Mouse (Mus musculus) heart, embryonic 16.5 days (tissue): ENCODE measurements around the gene Mustn1. TPM values are rescaled to one million over a fixed set of nuclear protein-coding genes. Genes with fewer than 3 reads are reported as not detected.

Experiments used
- ATAC-seq: fragments of 200-750 bp; cut with Nextera tagmentation; replicated peaks from 2 replicates; pipeline ENCODE4 v1.8.0; 2017; ENCODE audit warnings: moderate number of reproducible peaks; ENCODE audit not compliant: insufficient read depth, low FRiP score; ENCODE audit errors: extremely low read depth
- H3K27ac ChIP-seq: fragments of 300-500 bp; sonication (generic); 2 replicates; pipeline ENCODE4 v1.5.1; 2014; ENCODE audit warnings: mild to moderate bottlenecking, low read length, control low read depth, moderate library complexity
- H3K27me3 ChIP-seq: fragments of 300-500 bp; sonication (generic); 2 replicates; pipeline ENCODE4 v1.6.1; 2014; ENCODE audit warnings: low read length, mixed read lengths; ENCODE audit not compliant: control insufficient read depth, insufficient read depth
- H3K36me3 ChIP-seq: fragments of 300-500 bp; sonication (generic); 2 replicates; pipeline ENCODE4 v1.6.1; 2014; ENCODE audit not compliant: control insufficient read depth, insufficient read depth
- H3K4me1 ChIP-seq: fragments of 300-500 bp; sonication (generic); 2 replicates; pipeline ENCODE4 v1.6.1; 2014; ENCODE audit warnings: low read length, mixed read lengths; ENCODE audit not compliant: control insufficient read depth, insufficient read depth
- H3K4me2 ChIP-seq: fragments of 300-500 bp; sonication (generic); 2 replicates; pipeline ENCODE4 v1.6.1; 2014; ENCODE audit warnings: low read depth, mild to moderate bottlenecking, control low read depth, low read length
- H3K4me3 ChIP-seq: fragments of 300-500 bp; sonication (generic); 2 replicates; pipeline ENCODE4 v1.5.1; 2014; ENCODE audit warnings: mild to moderate bottlenecking, control low read depth, low read length
- H3K9ac ChIP-seq: fragments of 300-500 bp; sonication (generic); 2 replicates; pipeline ENCODE4 v1.6.1; 2014; ENCODE audit warnings: low read length, control low read depth
- H3K9me3 ChIP-seq: fragments of 300-500 bp; sonication (generic); replicated peaks from 2 replicates; pipeline ENCODE4 v1.6.1; 2016; ENCODE audit warnings: low read length; ENCODE audit not compliant: control insufficient read depth
- WGBS: fragments of 180-500 bp; shearing (Covaris S2); extraction: QIAGEN DNeasy Blood & Tissue Kit; methylation state at CpG from one replicate; pipeline ENCODE4 v1.1.7; 2014; 5-methylcytosine and 5-hydroxymethylcytosine counted together
- polyA plus RNA-seq: library from polyadenylated mRNA; unstranded; fragments of >200 nt; fragmentation: Nextera tagmentation; extraction: Ambion mirVana; gene quantifications from 2 replicates; pipeline ENCODE4 v1.2.1, GENCODE M21; 2015

Mustn1 gene
- polyA plus RNA-seq, 1 experiment from 2014 or later: 4.6 TPM

DNA sequence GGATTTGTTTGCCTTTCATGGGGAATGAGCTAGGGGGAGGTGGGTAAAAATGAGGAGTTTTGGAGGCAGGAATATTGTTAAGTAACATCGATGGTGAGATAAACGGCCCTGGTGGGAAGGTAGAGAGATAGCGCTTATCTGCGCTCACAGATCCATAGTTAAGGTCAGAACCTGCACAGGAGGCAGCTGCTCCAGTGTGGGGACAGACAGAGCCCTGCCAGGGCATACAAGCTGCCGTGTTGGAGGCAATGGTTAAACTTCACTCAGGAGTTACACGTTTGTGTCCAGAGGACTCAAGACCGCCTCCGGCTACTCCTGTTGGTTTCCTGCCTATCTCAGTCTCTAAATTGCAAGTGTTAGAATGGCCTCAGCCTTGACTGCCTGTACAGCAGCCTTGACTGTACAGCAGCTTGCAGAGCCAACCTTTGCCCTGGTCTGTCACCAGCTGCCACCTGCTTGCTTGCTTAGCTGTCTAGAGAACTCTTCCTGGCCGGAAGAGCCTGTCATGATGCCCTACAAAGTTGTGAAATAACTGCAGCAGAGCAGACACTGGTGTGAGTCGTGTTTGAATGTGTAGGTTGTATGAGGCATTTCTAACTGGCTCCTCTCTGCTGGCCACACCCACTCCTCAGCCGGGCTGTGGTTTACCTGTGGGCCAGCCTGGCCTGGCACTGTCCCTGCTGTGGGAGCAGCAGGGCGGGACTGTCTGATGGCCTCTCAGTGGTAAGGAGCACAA, 3.7 kb upstream of the Mustn1 start:
- no peak for ATAC-seq
- Histone ChIP-seq H3K4me3 (no peak overlapping the region), H3K36me3 (peaks cover 3% of the 10 kb centered on the region; the same call in 1 of the 2 replicates)

DNA sequence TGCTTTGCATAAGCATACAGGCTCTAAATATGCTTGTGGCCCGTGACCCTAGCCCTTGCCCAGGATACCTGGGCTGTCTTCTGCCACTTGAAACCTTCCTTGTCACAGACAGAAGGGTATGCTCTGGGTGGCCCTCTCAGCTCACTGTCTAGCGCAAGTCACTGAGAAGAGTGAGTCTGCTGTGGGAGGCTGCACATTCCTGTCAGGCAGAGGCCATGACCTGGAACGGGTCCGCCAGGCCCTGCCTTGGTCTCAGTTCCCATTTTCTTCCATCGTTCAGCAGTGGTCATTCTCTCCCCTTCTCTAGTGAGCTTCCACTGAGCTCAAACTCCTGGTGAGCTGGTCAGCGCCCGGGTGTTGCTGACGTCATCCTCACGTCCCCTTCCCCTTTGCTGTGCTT, 3.0 kb upstream of the Mustn1 start:
- H3K27me3 ChIP-seq: no peaks in the 10 kb centered on the region
- ATAC-seq: no peak
- no peaks in the 10 kb centered on the region for H3K9me3 ChIP-seq
- H3K27ac ChIP-seq: no peak overlapping the region
- no peak overlapping the region for H3K9ac ChIP-seq
- 72% methylated on average over 9 of the region's 9 CpGs for WGBS
- H3K4me3 ChIP-seq: no peak overlapping the region
- H3K4me1 ChIP-seq: peaks cover 4% of the 10 kb centered on the region
- H3K36me3 ChIP-seq: peaks cover 3% of the 10 kb centered on the region; the same call in 1 of the 2 replicates
- H3K4me2 ChIP-seq: no peak overlapping the region

More for the DNA sequence above, 3.7 kb upstream of the Mustn1 start:
- Histone ChIP-seq H3K4me2 (no peak overlapping the region), H3K9me3 (no peaks in the 10 kb centered on the region), H3K27ac (no peak overlapping the region), H3K4me1 (peaks cover 11% of the 10 kb centered on the region), H3K27me3 (no peaks in the 10 kb centered on the region), H3K9ac (no peak overlapping the region)
- 73% methylated on average over 12 of the region's 12 CpGs for WGBS

DNA sequence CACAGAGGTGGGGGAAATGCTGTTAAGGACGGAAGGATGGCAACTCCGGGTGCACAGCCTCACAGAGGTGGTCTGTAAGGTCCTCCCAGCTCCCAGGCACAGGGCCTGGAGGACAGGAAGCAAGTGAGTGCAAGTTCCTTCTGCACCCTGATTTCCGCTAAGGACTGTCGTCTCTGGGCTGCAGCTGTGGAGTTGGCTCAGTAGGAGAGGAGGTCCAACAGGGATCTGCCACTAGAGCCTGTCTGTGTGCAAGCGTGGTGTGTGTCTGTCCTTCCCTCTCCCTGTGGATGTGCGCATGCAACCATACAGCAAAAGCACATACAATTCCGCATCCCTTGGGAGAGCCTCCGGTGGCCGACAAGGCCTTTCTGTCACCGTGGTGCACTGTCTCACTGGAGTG, 2.5 kb upstream of the Mustn1 start:
- WGBS: 81% methylated on average over 10 of the region's 10 CpGs
- Histone ChIP-seq H3K9me3 (no peaks in the 10 kb centered on the region), H3K27ac (no peak overlapping the region), H3K4me3 (no peak overlapping the region), H3K27me3 (no peaks in the 10 kb centered on the region), H3K4me2 (no peak overlapping the region), H3K4me1 (peaks cover 3% of the 10 kb centered on the region; the same call in 1 of the 2 replicates), H3K9ac (no peak overlapping the region), H3K36me3 (peaks cover 3% of the 10 kb centered on the region; the same call in 1 of the 2 replicates)
- ATAC-seq: no peak

- Histone ChIP-seq H3K9me3 (no peaks in the 10 kb centered on the region), H3K4me1 (peaks cover 3% of the 10 kb centered on the region; the same call in 1 of the 2 replicates), H3K27me3 (no peaks in the 10 kb centered on the region), H3K27ac (no peak overlapping the region), H3K9ac (no peak overlapping the region), H3K4me2 (no peak overlapping the region), H3K36me3 (peaks cover 3% of the 10 kb centered on the region; the same call in 1 of the 2 replicates), H3K4me3 (no peak overlapping the region)
- 94% methylated on average over 3 of the region's 3 CpGs for WGBS
- ATAC-seq: no peak
Measured at GRCm38 (mm10) chr14:30877827-30878226, 1.2 kb upstream of the Mustn1 start.

DNA sequence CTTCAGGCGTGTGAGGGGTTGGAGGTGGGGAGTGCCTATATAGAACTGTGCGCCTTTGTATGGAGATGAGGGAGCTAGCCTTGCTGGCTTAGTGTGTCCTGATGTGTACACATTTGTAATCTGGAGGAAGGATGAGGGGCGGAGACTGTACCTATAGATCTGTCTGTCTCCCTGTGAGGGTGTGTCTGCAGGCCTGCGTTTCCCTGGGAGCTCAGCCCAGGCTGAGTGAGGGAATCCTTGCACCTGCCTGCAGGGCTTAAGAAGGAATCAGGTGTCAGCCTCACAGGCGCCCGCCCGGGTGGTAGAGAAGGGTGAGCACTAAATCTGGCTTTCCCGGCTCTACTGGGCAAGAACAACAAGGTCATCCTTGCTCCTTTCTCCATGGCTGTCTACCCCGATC, 794 bp downstream of the Mustn1 start:
- Histone ChIP-seq H3K4me1 (peaks cover 3% of the 10 kb centered on the region; the same call in 1 of the 2 replicates), H3K27ac (peak overlapping the region; percentile 54), H3K4me2 (no peak overlapping the region; the same call in 1 of the 2 replicates), H3K4me3 (no peak overlapping the region), H3K9ac (0 out of 2 replicates have a peak overlapping the region, but pooled peaks have one; percentile 8), H3K9me3 (no peaks in the 10 kb centered on the region), H3K27me3 (no peaks in the 10 kb centered on the region), H3K36me3 (no peaks in the 10 kb centered on the region)
- 67% methylated on average over 9 of the region's 9 CpGs for WGBS
- ATAC-seq: no peak

DNA sequence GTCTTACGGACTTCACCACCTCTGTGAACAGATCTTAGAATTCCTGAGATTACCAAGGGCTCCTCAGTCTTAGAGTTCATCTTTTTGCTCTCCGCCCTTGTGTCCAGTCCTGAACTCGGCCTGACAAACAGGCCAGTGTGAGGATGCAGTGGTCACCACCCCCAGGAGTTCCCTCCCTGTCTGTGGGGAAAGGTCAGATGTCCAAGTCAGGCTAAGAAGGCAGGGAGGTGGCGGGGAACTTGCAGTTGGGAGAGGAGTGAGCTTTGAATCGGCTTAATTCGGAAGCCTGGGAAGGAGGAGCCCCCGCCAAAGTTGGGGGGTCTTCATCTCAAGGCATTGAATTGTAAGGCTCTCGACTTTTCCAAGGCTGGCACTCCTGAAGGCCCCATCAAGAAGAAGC, 1.3 kb downstream of the Mustn1 start:
- H3K27me3 ChIP-seq: no peaks in the 10 kb centered on the region
- peaks cover 3% of the 10 kb centered on the region; the same call in 1 of the 2 replicates for H3K4me1 ChIP-seq
- 74% methylated on average over 8 of the region's 8 CpGs for WGBS
- H3K9ac ChIP-seq: no peak overlapping the region
- no peak overlapping the region for H3K4me3 ChIP-seq
- no peak for ATAC-seq
- no peak overlapping the region for H3K27ac ChIP-seq
- no peaks in the 10 kb centered on the region for H3K9me3 ChIP-seq
- no peak overlapping the region for H3K4me2 ChIP-seq
- H3K36me3 ChIP-seq: no peaks in the 10 kb centered on the region

DNA sequence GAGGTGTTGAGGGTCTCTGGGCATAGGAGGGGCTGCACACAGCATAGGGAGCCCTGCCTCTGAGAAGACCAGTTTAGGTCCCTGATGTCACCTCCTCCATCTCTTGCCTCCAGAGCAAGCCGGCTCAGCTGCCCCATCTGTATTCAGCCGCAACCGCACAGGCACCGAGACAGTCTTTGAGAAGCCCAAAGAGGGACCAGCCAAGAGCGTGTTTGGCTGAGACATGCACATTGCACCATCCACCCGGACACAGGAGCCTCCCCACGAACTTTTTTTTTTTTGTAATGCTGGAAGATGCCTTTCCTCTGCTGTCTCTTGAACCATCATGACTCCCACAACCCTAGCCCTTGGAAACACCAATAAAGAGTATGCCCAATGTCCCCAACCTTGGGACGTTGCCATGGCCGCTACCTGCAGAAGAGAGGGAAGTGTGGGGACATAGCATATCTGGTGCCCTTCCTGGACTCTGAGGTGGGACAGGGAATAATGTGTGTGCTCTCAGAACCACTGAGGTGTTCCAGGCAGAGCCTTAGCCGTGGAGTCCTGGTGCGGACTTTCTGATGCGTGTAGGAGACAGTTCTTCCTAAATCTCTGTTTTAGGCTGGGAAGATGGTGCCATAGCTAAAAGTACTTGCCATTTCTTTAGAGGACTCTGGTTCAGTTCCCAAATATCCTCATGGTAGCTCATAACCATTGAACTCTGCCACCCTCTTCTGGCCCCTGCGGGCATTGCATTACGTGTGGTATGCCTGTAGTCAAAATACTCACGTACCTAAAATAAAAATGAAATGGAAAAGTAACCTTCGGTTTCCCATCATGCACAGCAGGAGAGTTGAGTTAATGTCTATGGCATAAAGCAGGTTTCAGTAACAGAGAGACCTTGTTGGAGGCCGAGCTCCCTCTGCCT, 2.1 kb downstream of the Mustn1 start:
- WGBS: 74% methylated on average over 17 of the region's 17 CpGs
- no peak overlapping the region for H3K4me3 ChIP-seq
- H3K36me3 ChIP-seq: no peaks in the 10 kb centered on the region
- no peak overlapping the region for H3K4me2 ChIP-seq
- peaks cover 3% of the 10 kb centered on the region; the same call in 1 of the 2 replicates for H3K4me1 ChIP-seq
- H3K27ac ChIP-seq: no peak overlapping the region
- no peaks in the 10 kb centered on the region for H3K9me3 ChIP-seq
- H3K27me3 ChIP-seq: no peaks in the 10 kb centered on the region
- H3K9ac ChIP-seq: no peak overlapping the region
- ATAC-seq: no peak

- H3K4me2 ChIP-seq: no peak overlapping the region
- H3K4me1 ChIP-seq: peaks cover 3% of the 10 kb centered on the region; the same call in 1 of the 2 replicates
- no peak overlapping the region for H3K4me3 ChIP-seq
- H3K27ac ChIP-seq: no peak overlapping the region
- 90% methylated on average over 3 of the region's 3 CpGs for WGBS
- no peak overlapping the region for H3K9ac ChIP-seq
- no peaks in the 10 kb centered on the region for H3K36me3 ChIP-seq
- H3K27me3 ChIP-seq: no peaks in the 10 kb centered on the region
- no peaks in the 10 kb centered on the region for H3K9me3 ChIP-seq
- no peak for ATAC-seq
Measured at GRCm38 (mm10) chr14:30881718-30882108, 2.7 kb downstream of the Mustn1 start.

- Histone ChIP-seq H3K9ac (no peak overlapping the region), H3K4me2 (no peak overlapping the region), H3K27me3 (no peaks in the 10 kb centered on the region; the same call in 1 of the 2 replicates), H3K36me3 (no peaks in the 10 kb centered on the region), H3K27ac (no peak overlapping the region), H3K4me1 (peaks cover 6% of the 10 kb centered on the region; the same call in 1 of the 2 replicates), H3K9me3 (no peaks in the 10 kb centered on the region), H3K4me3 (no peak overlapping the region)
- no peak for ATAC-seq
- WGBS: 11% methylated on average over 3 of the region's 3 CpGs
Measured at GRCm38 (mm10) chr14:30885298-30885697, 6.3 kb downstream of the Mustn1 start.
